Mouse (Mus musculus): ENCODE measurements at regions not wholly inside any gene's neighbourhood (a gene's known extent, or its start where the extent isn't known, plus 50 kb on each side); places are given as distances from the start of the nearest gene placed in this dataset.

DNA sequence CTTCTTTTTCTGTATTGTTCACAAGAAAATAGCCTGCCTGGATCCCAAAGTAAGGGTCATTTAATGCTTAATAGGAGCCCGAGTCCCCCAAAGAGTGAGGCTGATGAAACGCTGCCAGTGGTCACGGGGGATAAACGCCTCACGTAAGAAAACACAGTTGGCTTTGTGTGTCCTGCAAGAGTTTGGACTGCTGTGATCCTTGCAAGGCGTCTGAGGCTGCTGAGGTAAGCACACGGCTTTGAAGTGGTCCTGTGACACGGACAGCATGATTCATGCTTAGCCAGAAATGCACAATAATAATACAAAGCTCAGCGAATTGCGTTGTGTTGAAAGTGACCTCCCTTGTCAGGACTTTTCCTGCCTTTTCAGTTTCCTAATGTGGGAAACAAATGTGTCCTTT, 158.8 kb downstream of the Lyplal1 start:
- no peak for TF ChIP-seq POLR2A (IDR thresholded peaks at IDR 0.05; ENCODE audit: borderline replicate concordance, extremely low read depth, low read depth, low read length)
- no peak for TF ChIP-seq CTCF (IDR thresholded peaks at IDR 0.05; ENCODE audit: insufficient read depth, low read length)
